Mouse (Mus musculus) testis, adult 2 months (tissue): ENCODE measurements around the gene Lta. TPM values are rescaled to one million over a fixed set of nuclear protein-coding genes. Genes with fewer than 3 reads are reported as not detected.

Experiments used
- H3K27ac ChIP-seq: fragments of 200-500 bp; 2 replicates; pipeline ENCODE4 v1.5.1; 2012; ENCODE audit warnings: low read depth, low read length; ENCODE audit not compliant: control insufficient read depth, insufficient read depth
- H3K27me3 ChIP-seq: fragments of 200-500 bp; 2 replicates; pipeline ENCODE4 v1.6.1; 2012; ENCODE audit warnings: mild to moderate bottlenecking, low read length, moderate library complexity; ENCODE audit not compliant: control insufficient read depth, insufficient read depth
- H3K36me3 ChIP-seq: fragments of 200-500 bp; 2 replicates; pipeline ENCODE4 v1.6.1; 2012; ENCODE audit warnings: mild to moderate bottlenecking, low read length; ENCODE audit not compliant: control insufficient read depth, insufficient read depth
- H3K4me1 ChIP-seq: fragments of 200-500 bp; 2 replicates; pipeline ENCODE4 v1.6.1; 2012; ENCODE audit warnings: low read length; ENCODE audit not compliant: control insufficient read depth, insufficient read depth
- H3K4me3 ChIP-seq: fragments of 200-500 bp; 2 replicates; pipeline ENCODE4 v1.5.1; 2012; ENCODE audit warnings: low read depth, mild to moderate bottlenecking, low read length, moderate library complexity, mixed read lengths; ENCODE audit not compliant: control insufficient read depth
- CTCF ChIP-seq: fragments of 200-500 bp; IDR thresholded peaks from 2 replicates; pipeline ENCODE4 v1.5.1; 2012; ENCODE audit warnings: low read depth, mild to moderate bottlenecking, inconsistent platforms, low read length, moderate library complexity; ENCODE audit not compliant: control insufficient read depth, insufficient read depth, insufficient replicate concordance
- POLR2A ChIP-seq: fragments of 200-500 bp; IDR thresholded peaks from 2 replicates; pipeline ENCODE4 v1.6.1; 2012; ENCODE audit warnings: low read depth, mild to moderate bottlenecking, inconsistent platforms, low read length, moderate library complexity; ENCODE audit not compliant: control insufficient read depth
- polyA plus RNA-seq: library from polyadenylated mRNA; depleted of rRNA; stranded (reverse); fragments of >200 nt; gene quantifications from 2 replicates; pipeline ENCODE4 v1.2.3, GENCODE M21; 2012; rRNA removed

The Lta gene
- 0.07 TPM in 1 of 2 replicates, not detected in the other for polyA plus RNA-seq

DNA sequence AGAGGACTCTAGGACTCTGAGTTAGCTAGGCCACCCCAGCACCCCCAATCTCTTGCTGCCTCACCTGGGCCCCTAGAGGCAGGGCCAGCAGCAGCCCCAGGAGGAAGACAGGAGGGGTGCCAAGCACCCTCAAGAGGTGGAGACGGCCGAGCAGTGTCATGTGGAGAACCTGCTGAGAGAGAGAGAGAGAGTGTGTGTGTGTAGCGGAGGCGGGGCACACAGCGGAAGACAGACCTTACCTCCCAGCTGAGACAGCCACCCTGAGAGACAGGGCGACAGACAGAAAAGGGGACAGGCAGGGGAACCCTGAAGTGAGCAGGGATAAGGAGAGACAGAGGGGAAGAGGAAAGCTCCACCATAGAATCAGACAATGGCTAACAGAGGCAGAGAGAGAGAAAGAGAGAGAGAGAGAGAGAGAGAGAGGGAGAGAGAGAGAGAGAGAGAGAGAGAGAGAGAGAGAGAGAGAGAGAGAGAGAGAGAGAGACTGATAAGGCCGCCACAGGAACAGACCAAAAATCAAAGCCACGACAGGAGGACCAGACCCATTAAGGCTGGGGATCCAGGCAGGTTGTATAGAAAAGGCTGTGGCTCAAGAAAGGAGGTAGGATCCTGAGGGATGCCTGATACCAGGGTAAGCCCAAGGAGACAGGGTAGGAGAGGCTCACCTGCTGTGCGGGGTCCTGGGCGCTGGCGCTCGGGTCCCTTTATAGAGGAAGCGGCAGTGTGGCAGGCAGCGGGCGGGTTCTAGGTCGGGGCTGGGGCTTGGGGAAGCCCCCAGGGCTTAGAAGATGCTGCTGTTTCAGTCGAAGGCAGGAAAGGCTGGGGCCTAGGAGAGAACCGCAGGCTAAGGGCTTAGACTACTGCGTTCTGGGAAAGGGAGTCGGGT lies at the start of gene Lta:
Gene Lta (minus strand): TSS at position 858 of the 886 bp plus-strand sequence.
- no peaks in the 10 kb centered on the region for H3K27me3 ChIP-seq
- H3K36me3 ChIP-seq: no peaks in the 10 kb centered on the region
- no peak within 1 kb of the TSS for H3K27ac ChIP-seq
- no peak within 1 kb of the TSS for H3K4me3 ChIP-seq
- TF ChIP-seq CTCF (no peak), POLR2A (no peak)
- H3K4me1 ChIP-seq: 0 out of 2 replicates have a peak, but pooled peaks cover 2% of the 10 kb centered on the region

DNA sequence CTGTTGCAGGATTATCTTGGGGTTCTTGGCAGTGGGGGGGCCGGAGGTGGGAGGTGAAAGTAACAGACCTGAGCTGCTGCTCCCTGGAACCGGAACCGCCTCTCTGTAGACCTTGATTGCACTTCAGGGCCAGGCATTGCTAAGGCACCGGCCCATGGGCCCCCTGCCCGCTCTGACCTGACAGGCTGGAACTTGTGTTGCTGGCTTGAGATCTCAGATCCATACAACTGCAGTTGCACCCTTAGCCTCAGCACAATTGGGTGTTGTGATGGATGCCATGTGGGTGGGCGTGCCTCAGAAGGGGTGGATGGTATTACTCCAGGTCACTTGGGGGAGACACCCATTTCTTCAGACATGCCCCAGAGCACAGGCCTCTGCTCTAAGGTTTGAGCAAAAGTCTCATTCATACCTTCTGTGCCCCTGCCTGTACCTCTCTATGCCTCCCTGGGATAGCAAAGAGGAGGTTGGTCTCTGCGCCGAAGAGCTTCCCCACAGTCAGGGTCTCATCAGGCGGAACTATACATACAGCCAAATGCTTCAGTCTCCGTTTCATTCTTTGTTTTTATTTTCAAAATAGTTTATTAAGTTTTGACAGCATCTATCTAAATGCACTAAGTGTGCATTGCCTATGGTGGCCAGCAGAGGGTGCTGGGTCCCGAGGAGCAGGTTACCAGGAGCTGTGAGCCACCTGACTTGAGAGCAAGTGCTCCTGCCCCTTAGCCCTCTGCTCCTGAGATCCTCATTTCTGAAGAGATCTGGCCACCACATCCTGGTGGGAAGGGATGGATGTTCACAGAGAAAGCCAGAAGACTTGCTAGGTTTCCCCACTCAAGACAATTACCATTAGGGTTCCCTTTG lies 49.3 kb upstream of the Lta start:
- Histone ChIP-seq H3K4me1 (no peaks in the 10 kb centered on the region; the same call in none of the 2 replicates), H3K27ac (no peak overlapping the region), H3K36me3 (peaks cover 4% of the 10 kb centered on the region), H3K27me3 (no peaks in the 10 kb centered on the region), H3K4me3 (no peak overlapping the region)
- TF ChIP-seq POLR2A (no peak), CTCF (peak; percentile 77; the same call in 1 of the 2 replicates)

DNA sequence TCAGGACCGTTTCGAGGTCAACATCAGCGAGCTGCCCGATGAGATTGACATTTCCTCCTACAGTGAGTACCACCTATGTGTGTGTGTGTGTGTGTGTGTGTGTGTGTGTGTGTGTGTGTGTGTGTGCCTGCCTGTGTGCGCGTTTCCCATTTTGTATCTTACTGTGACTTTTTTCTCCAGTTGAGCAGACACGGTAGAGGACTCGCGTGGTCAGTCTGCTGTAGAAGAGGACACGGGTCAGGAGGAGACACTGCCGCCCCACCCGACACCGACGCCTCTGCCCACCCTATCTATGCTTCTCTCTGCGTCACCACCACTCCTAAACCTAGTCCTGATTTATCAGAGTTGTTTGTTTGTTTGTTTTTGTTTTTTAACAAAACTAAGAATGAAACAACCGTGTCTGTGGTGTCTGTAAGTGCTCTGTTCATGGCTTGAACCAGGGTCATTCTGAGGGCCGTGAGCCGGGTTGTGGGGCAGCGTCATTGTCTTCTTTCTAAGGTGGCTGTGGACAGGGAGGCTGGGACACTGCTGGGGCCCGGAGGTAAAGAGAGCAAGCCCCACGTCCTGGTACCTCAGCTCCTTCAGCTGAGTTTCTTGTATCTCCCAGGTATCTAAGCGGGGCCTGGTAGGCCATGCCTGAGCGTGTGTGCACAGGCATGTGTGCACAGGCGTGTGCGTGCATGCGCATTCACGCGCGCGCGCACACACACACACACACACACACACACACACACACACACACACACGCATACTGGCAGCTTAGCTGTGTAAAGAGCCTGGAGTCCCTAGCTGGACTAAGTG lies 48.3 kb upstream of the Lta start:
- Histone ChIP-seq H3K4me1 (no peaks in the 10 kb centered on the region; the same call in none of the 2 replicates), H3K36me3 (peaks cover 4% of the 10 kb centered on the region), H3K27me3 (no peaks in the 10 kb centered on the region), H3K4me3 (no peak overlapping the region), H3K27ac (no peak overlapping the region)
- TF ChIP-seq POLR2A (no peak), CTCF (no peak)

DNA sequence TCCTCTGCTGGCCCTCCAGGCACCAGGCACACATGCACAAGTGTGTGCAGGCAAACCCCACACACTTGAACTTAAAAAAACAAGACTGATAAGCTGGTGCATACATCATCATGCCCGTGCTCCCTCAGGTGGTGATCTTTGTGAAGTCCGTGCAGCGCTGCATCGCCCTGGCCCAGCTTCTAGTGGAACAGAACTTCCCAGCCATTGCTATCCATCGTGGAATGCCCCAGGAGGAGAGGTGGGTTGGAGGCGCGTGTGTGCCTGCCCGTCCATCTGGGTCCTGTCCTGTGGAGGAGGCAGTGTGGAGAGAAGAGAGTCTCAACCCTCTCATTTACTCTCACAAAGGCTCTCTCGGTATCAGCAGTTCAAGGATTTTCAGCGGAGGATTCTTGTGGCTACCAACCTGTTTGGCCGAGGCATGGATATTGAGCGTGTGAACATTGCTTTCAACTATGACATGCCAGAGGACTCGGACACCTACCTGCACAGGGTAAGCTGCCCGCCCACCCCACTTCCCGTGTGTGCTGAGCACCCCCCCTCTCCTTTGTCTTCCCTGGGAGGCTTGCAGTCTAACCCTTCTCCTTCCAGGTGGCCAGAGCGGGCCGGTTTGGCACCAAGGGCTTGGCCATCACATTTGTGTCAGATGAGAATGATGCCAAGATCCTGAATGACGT lies 47.6 kb upstream of the Lta start:
- TF ChIP-seq POLR2A (no peak), CTCF (no peak)
- Histone ChIP-seq H3K27me3 (no peaks in the 10 kb centered on the region), H3K27ac (no peak overlapping the region), H3K36me3 (peaks cover 4% of the 10 kb centered on the region), H3K4me1 (no peaks in the 10 kb centered on the region; the same call in 1 of the 2 replicates), H3K4me3 (no peak overlapping the region)

DNA sequence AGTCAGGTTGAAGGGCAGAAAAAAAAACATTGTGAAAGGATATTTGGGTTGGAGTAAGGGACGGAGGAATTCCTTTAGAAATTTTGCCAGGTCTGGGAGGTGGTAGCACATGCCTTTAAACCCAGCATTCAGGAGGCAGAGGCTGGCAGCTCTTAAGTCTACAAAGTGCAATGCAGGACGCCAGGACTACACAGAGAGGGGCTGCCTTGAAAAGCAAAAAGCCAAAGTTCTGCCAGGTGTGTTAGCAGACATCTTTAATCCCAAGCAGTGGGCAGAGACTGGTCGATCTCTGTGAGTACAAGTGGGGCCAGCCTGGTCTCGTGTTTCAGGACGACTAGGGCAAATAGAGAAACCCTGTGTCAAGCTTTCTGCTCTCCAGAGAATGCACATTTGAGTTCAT lies 46.8 kb upstream of the Lta start:
- H3K27me3 ChIP-seq: no peaks in the 10 kb centered on the region
- peaks cover 4% of the 10 kb centered on the region for H3K36me3 ChIP-seq
- H3K4me3 ChIP-seq: no peak overlapping the region
- no peak for TF ChIP-seq POLR2A
- TF ChIP-seq CTCF: no peak
- H3K4me1 ChIP-seq: no peaks in the 10 kb centered on the region
- H3K27ac ChIP-seq: no peak overlapping the region

DNA sequence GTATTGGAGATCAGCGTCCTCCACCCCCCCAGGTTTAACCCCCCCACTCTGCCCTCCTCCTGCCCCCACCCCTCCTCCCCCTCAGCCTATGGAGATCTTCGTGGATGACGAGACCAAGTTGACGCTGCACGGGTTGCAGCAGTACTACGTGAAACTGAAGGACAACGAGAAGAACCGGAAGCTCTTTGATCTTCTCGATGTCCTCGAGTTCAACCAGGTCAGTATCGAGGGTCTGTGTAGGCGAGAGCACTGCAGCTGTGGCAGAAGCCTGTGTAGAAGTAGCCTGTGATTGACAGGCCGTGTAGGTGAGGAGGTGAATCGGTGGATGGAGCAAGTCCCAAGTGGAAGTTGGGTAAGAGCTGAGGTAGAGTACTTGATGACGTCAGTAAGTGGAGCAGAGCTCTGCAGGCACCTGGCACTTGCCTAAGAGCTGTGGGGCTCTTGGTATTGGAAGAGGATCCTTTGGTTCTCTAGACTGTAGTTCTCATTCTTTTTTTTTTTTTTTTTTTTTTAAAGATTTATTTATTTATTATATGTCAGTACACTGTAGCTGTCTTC lies 46.1 kb upstream of the Lta start:
- TF ChIP-seq CTCF (no peak), POLR2A (no peak)
- no peak overlapping the region for H3K27ac ChIP-seq
- H3K4me3 ChIP-seq: no peak overlapping the region
- no peaks in the 10 kb centered on the region for H3K27me3 ChIP-seq
- H3K4me1 ChIP-seq: no peaks in the 10 kb centered on the region
- peaks cover 4% of the 10 kb centered on the region for H3K36me3 ChIP-seq
